8 mouse cellular contexts compared by ENCODE assay signal in the genomic region with DNA sequence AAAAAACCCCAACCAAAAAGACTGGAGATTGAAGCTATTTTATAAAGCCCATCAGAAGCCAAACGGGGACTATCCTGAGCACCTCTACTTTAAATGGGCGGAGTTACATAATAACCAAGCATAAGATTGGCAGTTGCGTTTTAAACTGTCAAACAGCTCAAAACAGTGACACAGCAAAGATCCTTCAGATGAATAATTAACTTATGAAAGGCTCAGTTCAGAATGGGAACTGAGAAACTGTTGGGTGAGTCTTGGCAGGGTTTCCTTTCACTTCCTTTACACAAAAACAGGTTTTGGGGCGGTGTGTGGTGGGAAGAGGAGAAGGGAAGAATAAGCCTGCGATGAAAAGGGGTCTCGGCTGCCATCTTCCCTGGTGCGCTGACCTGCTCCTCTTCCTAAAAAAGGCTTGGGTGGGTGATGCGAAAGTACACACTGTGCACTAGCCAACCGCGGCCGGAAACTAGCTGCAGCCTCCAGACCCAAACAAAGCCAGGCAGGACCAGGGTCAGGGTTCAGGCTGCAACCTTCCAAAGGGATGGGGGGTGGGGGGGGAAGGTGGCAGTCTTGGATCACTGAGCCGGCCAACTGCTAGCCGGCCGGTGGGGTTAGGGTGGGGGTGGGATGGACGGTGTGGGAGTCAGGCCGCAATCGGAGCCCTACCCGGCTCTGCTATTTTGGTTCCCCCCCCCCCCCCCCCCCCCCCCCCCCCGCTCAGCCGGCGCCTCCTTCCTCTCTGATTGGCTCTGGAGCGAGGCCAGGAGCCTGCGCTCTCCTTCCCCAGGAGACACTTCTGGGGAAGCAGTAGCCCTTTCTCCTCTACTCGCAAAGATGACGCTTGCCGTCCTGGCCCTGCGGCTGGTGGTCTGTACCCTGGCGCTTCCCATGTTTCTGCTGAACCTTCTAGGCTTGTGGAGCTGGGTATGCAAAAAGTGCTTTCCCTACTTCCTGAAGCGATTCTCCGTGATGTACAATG. TPM values are rescaled to one million over a fixed set of nuclear protein-coding genes. Genes with fewer than 3 reads are reported as not detected.
DNase-seq lines count a peak whose midpoint lies in the region; ATAC-seq and TF ChIP-seq lines count a peak whose summit lies in the region.

Gene Mettl7a1 (plus strand): TSS at position 122 of the 973 bp plus-strand sequence.

- peak; percentile 67 for TF ChIP-seq POLR2A in CH12.LX (IDR thresholded peaks at IDR 0.05; ENCODE audit: low read depth, low read length)

- no peak for TF ChIP-seq RAD21 in CH12.LX (IDR thresholded peaks at IDR 0.05; ENCODE audit: low read depth, low read length)

- peak within 1 kb of the TSS; percentile 90 for H3K4me2 ChIP-seq in CH12.LX (ENCODE audit: insufficient read depth, low read depth, poor library complexity, severe bottlenecking)
- peak within 1 kb of the TSS; percentile 67 for H3K4me2 ChIP-seq in forebrain, embryonic 11.5 days (ENCODE audit: low read depth, low read length, severe bottlenecking)
- H3K4me2 ChIP-seq in heart, embryonic 15.5 days = peak within 1 kb of the TSS; percentile 79
- H3K4me2 ChIP-seq in liver, embryonic 13.5 days = peak within 1 kb of the TSS; percentile 87
- H3K4me2 ChIP-seq in stomach, embryonic 15.5 days = peak within 1 kb of the TSS; percentile 78

- peak within 1 kb of the TSS; percentile 57 to 60 (median 59) for H3K4me3 ChIP-seq in CH12.LX (replicated peaks in 1 of 3; ENCODE audit: low read depth in 2 of 3, low read length in 2 of 3, poor library complexity in 1 of 3)
- H3K4me3 ChIP-seq in forebrain, embryonic 11.5 days (ENCODE audit: low read depth, low read length) = peak within 1 kb of the TSS; percentile 42
- peak within 1 kb of the TSS; percentile 65 for H3K4me3 ChIP-seq in heart, embryonic 15.5 days
- peak within 1 kb of the TSS; percentile 73 for H3K4me3 ChIP-seq in liver, embryonic 13.5 days (replicated peaks)
- peak within 1 kb of the TSS; percentile 57 for H3K4me3 ChIP-seq in stomach, embryonic 15.5 days (replicated peaks)

- peak; percentile 87 for ATAC-seq in forebrain, embryonic 11.5 days (replicated peaks; ENCODE audit: low FRiP score)
- peak; percentile 83 for ATAC-seq in heart, embryonic 15.5 days (replicated peaks; ENCODE audit: insufficient number of reproducible peaks, insufficient read depth, low FRiP score, low read depth)
- peak; percentile 79 for ATAC-seq in liver, embryonic 13.5 days (ENCODE audit: low read depth)
- peak; percentile 72 for ATAC-seq in stomach, embryonic 15.5 days (ENCODE audit: insufficient read depth, low FRiP score, low read depth)

- peak within 1 kb of the TSS; percentile 87 for H3K27ac ChIP-seq in CH12.LX (ENCODE audit: insufficient read depth, low read depth)
- peak within 1 kb of the TSS; percentile 44; the same call in 1 of the 2 replicates for H3K27ac ChIP-seq in forebrain, embryonic 11.5 days (ENCODE audit: low read depth, low read length)
- peak within 1 kb of the TSS; percentile 82 for H3K27ac ChIP-seq in heart, embryonic 15.5 days
- H3K27ac ChIP-seq in liver, embryonic 13.5 days = peak within 1 kb of the TSS; percentile 94
- peak within 1 kb of the TSS; percentile 91 for H3K27ac ChIP-seq in stomach, embryonic 15.5 days

- peak; percentile 95 for TF ChIP-seq EP300 in CH12.LX (IDR thresholded peaks at IDR 0.05; ENCODE audit: low read length)

- 3% methylated on average over 25 of the region's 30 CpGs for WGBS in forebrain, embryonic 11.5 days
- 6% methylated on average over 18 of the region's 30 CpGs for WGBS in heart, embryonic 15.5 days
- under 1% methylated on average over 22 of the region's 30 CpGs for WGBS in liver, embryonic 13.5 days (ENCODE audit: insufficient replicate concordance)
- WGBS in stomach, embryonic 15.5 days = 2% methylated on average over 21 of the region's 30 CpGs

- no peaks in the 10 kb centered on the region for H3K36me3 ChIP-seq in CH12.LX (replicated peaks in 1 of 2; ENCODE audit: control insufficient read depth in 1 of 2, insufficient read depth in 1 of 2, low read length in 1 of 2)
- no peaks in the 10 kb centered on the region for H3K36me3 ChIP-seq in forebrain, embryonic 11.5 days (ENCODE audit: control insufficient read depth, insufficient read depth, low read length)
- no peaks in the 10 kb centered on the region for H3K36me3 ChIP-seq in heart, embryonic 15.5 days
- H3K36me3 ChIP-seq in liver, embryonic 13.5 days = no peaks in the 10 kb centered on the region
- no peaks in the 10 kb centered on the region for H3K36me3 ChIP-seq in stomach, embryonic 15.5 days

- H3K27me3 ChIP-seq in CH12.LX (replicated peaks) = no peaks in the 10 kb centered on the region
- no peaks in the 10 kb centered on the region for H3K27me3 ChIP-seq in forebrain, embryonic 11.5 days (ENCODE audit: control insufficient read depth, insufficient read depth, low read length)
- 0 out of 2 replicates have a peak, but pooled peaks cover 6% of the 10 kb centered on the region for H3K27me3 ChIP-seq in heart, embryonic 15.5 days
- no peaks in the 10 kb centered on the region for H3K27me3 ChIP-seq in liver, embryonic 13.5 days
- H3K27me3 ChIP-seq in stomach, embryonic 15.5 days (replicated peaks) = no peaks in the 10 kb centered on the region

- no peaks in the 10 kb centered on the region for H3K9me3 ChIP-seq in CH12.LX (replicated peaks; ENCODE audit: low read length)
- no peaks in the 10 kb centered on the region for H3K9me3 ChIP-seq in forebrain, embryonic 11.5 days (ENCODE audit: control insufficient read depth, low read length)
- no peaks in the 10 kb centered on the region for H3K9me3 ChIP-seq in heart, embryonic 15.5 days (replicated peaks)
- H3K9me3 ChIP-seq in liver, embryonic 13.5 days (replicated peaks) = no peaks in the 10 kb centered on the region
- H3K9me3 ChIP-seq in stomach, embryonic 15.5 days = no peaks in the 10 kb centered on the region

- no peak for TF ChIP-seq CTCF in CH12.LX (conservative IDR thresholded peaks at IDR 0.05 in 1 of 2, IDR thresholded peaks at IDR 0.05 in 1 of 2; ENCODE audit: low read depth in 2 of 2, low read length in 2 of 2)

- H3K4me1 ChIP-seq in CH12.LX (ENCODE audit: control insufficient read depth in 1 of 2, insufficient read depth in 2 of 2) = peaks cover 11 to 51% of the 10 kb centered on the region in 2 experiments
- no peaks in the 10 kb centered on the region for H3K4me1 ChIP-seq in forebrain, embryonic 11.5 days (replicated peaks; ENCODE audit: control insufficient read depth, insufficient read depth, low read length)
- peaks cover 7% of the 10 kb centered on the region for H3K4me1 ChIP-seq in heart, embryonic 15.5 days (replicated peaks)
- peaks cover 56% of the 10 kb centered on the region for H3K4me1 ChIP-seq in liver, embryonic 13.5 days (replicated peaks)
- 0 out of 2 replicates have a peak, but pooled peaks cover 3% of the 10 kb centered on the region for H3K4me1 ChIP-seq in stomach, embryonic 15.5 days

- in situ Hi-C loops in CH12.LX (cut with MboI; ENCODE audit: low pct_ligation_motif_present, low pct_unique_long_range_greater_than_20kb, low sequenced_read_pairs) = no loop called here

- no peaks in the 10 kb centered on the region for H3K79me2 ChIP-seq in CH12.LX (replicated peaks; ENCODE audit: control insufficient read depth, extremely low read depth, insufficient read depth, poor library complexity, severe bottlenecking)

- peak within 1 kb of the TSS; percentile 86 for H3K9ac ChIP-seq in CH12.LX (ENCODE audit: insufficient read depth, low read depth)
- peak within 1 kb of the TSS; percentile 67 for H3K9ac ChIP-seq in forebrain, embryonic 11.5 days (ENCODE audit: low read length)
- peak within 1 kb of the TSS; percentile 64 for H3K9ac ChIP-seq in heart, embryonic 15.5 days
- H3K9ac ChIP-seq in liver, embryonic 13.5 days = peak within 1 kb of the TSS; percentile 83
- peak within 1 kb of the TSS; percentile 23; the same call in 1 of the 2 replicates for H3K9ac ChIP-seq in stomach, embryonic 15.5 days

- peak; percentile 93 for DNase-seq in CH12.LX (ENCODE audit: extremely low read depth)
- peak; percentile 58 for DNase-seq in c-Kit-positive CD71-positive TER-119-negative erythroid progenitor cells, embryonic 14.5 days (ENCODE audit: low read depth)
- DNase-seq in forebrain, embryonic 11.5 days (ENCODE audit: low spot score) = peak; percentile 82
- peak; percentile 91 to 94 for DNase-seq in kidney, postnatal 25 days
- DNase-seq in liver, embryonic 13.5 days = peak; percentile 53
- DNase-seq in natural killer cell, adult 2 months (ENCODE audit: low spot score in 2 of 2) = peak; percentile 29 to 44

- dilution Hi-C loops in CH12.LX (cut with MboI; ENCODE audit: extremely low pct_ligation_motif_present, extremely low pct_unique_long_range_greater_than_20kb, low sequenced_read_pairs) = no loop called here

TF ChIP-seq in CH12.LX, 34 proteins besides CTCF, POLR2A, EP300 and RAD21 (continues in another document):
- TF ChIP-seq PAX5 (IDR thresholded peaks at IDR 0.05; ENCODE audit: low read length) = no peak
- TF ChIP-seq UBTF (IDR thresholded peaks at IDR 0.05; ENCODE audit: low read depth, low read length) = no peak
- TF ChIP-seq USF1 (IDR thresholded peaks at IDR 0.05; ENCODE audit: low read depth, low read length) = no peak
- TF ChIP-seq NELFE (IDR thresholded peaks at IDR 0.05; ENCODE audit: low read depth, low read length) = peak; percentile 62; the same call in 1 of the 2 replicates
- TF ChIP-seq ZNF384 (IDR thresholded peaks at IDR 0.05; ENCODE audit: low read depth, low read length) = no peak
- no peak for TF ChIP-seq USF2 (conservative IDR thresholded peaks at IDR 0.05; ENCODE audit: low read depth, low read length)
- no peak; the same call in 1 of the 2 replicates for TF ChIP-seq CHD2 (IDR thresholded peaks at IDR 0.05; ENCODE audit: low read length)
- peak; percentile 90 for TF ChIP-seq ETS1 (conservative IDR thresholded peaks at IDR 0.05; ENCODE audit: low read depth, low read length)
- TF ChIP-seq MAX (IDR thresholded peaks at IDR 0.05; ENCODE audit: low read length) = no peak; the same call in 1 of the 2 replicates
- no peak for TF ChIP-seq KAT2A (IDR thresholded peaks at IDR 0.05; ENCODE audit: insufficient replicate concordance, low read length)
- 0 out of 2 replicates have a peak, but pooled peaks have one; percentile 7 for TF ChIP-seq MAZ (IDR thresholded peaks at IDR 0.05; ENCODE audit: low read depth, low read length)
- TF ChIP-seq POLR2AphosphoS2 (IDR thresholded peaks at IDR 0.05; ENCODE audit: low read depth, low read length) = no peak
- TF ChIP-seq ZC3H11A (IDR thresholded peaks at IDR 0.05; ENCODE audit: low read depth, low read length) = no peak
- peak; percentile 58 for TF ChIP-seq BHLHE40 (IDR thresholded peaks at IDR 0.05; ENCODE audit: low read depth, low read length)

RNA-seq across cellular contexts. Expression of gene Mettl7a1, which starts in this region (rescaled TPM):
- total RNA-seq in CH12.LX (2012; rRNA removed) (5.8 and 6.5 TPM in 2 replicates), CH12.LX (2014; rRNA removed) (17.2 and 17.9 TPM in 2 replicates)
- 14.2 and 14.9 TPM in 2 replicates for polyA plus RNA-seq in CH12.LX (2012; ENCODE audit: insufficient read length, low read depth)
- polyA plus RNA-seq in forebrain, embryonic 11.5 days (2014; fragmentation: Nextera tagmentation; extraction: Ambion mirVana) = 3.2 and 3.9 TPM in 2 replicates
- polyA plus RNA-seq in heart, embryonic 15.5 days (2015; fragmentation: Nextera tagmentation; extraction: Ambion mirVana) = 4.2 and 5.4 TPM in 2 replicates
- polyA plus RNA-seq in liver, embryonic 13.5 days (2015; fragmentation: Nextera tagmentation; extraction: Ambion mirVana) = 6.6 and 7.7 TPM in 2 replicates
- 6.3 and 7.0 TPM in 2 replicates for polyA plus RNA-seq in stomach, embryonic 15.5 days (2015; fragmentation: Nextera tagmentation; extraction: Ambion mirVana)

Comparison
In these comparisons a context has a peak if more than half of its experiments do, and no peak if none do; other contexts are left out.
1. Peak in every context shown above with its lines: DNase-seq, ATAC-seq, H3K4me3 ChIP-seq and H3K27ac ChIP-seq.
2. DNase-seq: peak in every context shown above with its lines; median percentile 93 in CH12.LX; 92 in kidney, postnatal 25 days; 82 in forebrain, embryonic 11.5 days; 58 in c-Kit-positive CD71-positive TER-119-negative erythroid progenitor cells, embryonic 14.5 days; 53 in liver, embryonic 13.5 days; 36 in natural killer cell, adult 2 months.
3. H3K27ac ChIP-seq: peak in every context shown above with its lines; median percentile 94 in liver, embryonic 13.5 days; 91 in stomach, embryonic 15.5 days; 87 in CH12.LX; 82 in heart, embryonic 15.5 days; 44 in forebrain, embryonic 11.5 days.
4. H3K9ac ChIP-seq: peak in every context shown above with its lines; median percentile 86 in CH12.LX; 83 in liver, embryonic 13.5 days; 67 in forebrain, embryonic 11.5 days; 64 in heart, embryonic 15.5 days; 23 in stomach, embryonic 15.5 days.